Comparison of ENCODE assay signal across 14 mouse cellular contexts in genomic region chr9:47327575-47327974, GRCm38 (mm10).
DNase-seq lines count a peak whose midpoint lies in the region; ATAC-seq and TF ChIP-seq lines count a peak whose summit lies in the region.
"Had no signal": no experiment of that assay in that cellular context is flagged by ENCODE, and none has a peak within 500 bp of the region (broad histone marks: within the 10 kb centered on the region; RNA-seq: fewer than 3 reads in every experiment).

No protein-coding gene starts in this region.

- no peak overlapping the region for H3K4me3 ChIP-seq in hindbrain, embryonic 13.5 days
- no peak overlapping the region for H3K4me3 ChIP-seq in hindbrain, embryonic 11.5 days (ENCODE audit: low read depth, low read length)
- H3K4me3 ChIP-seq in neural tube, embryonic 12.5 days, result no peak overlapping the region
- H3K4me3 ChIP-seq in forebrain, embryonic 15.5 days, result no peak overlapping the region
- no peak overlapping the region for H3K4me3 ChIP-seq in myocyte
- H3K4me3 ChIP-seq: embryonic facial prominence, embryonic 15.5 days; stomach, embryonic 15.5 days had no signal

- ATAC-seq in hindbrain, embryonic 13.5 days (ENCODE audit: low FRiP score), result peak; percentile 83; the same call in 1 of the 2 replicates
- no peak for ATAC-seq in hindbrain, embryonic 11.5 days (ENCODE audit: low FRiP score)
- peak; percentile 70; the same call in 1 of the 2 replicates for ATAC-seq in neural tube, embryonic 12.5 days (ENCODE audit: low FRiP score, low read depth)
- peak; percentile 86 for ATAC-seq in forebrain, embryonic 15.5 days (replicated peaks)

- no peaks in the 10 kb centered on the region; the same call in 1 of the 2 replicates for H3K9me3 ChIP-seq in hindbrain, embryonic 13.5 days
- H3K9me3 ChIP-seq in hindbrain, embryonic 11.5 days (ENCODE audit: control insufficient read depth, low read length), result no peaks in the 10 kb centered on the region
- no peaks in the 10 kb centered on the region for H3K9me3 ChIP-seq in neural tube, embryonic 12.5 days
- no peaks in the 10 kb centered on the region for H3K9me3 ChIP-seq in forebrain, embryonic 15.5 days
- H3K9me3 ChIP-seq: embryonic facial prominence, embryonic 15.5 days; stomach, embryonic 15.5 days had no signal

- no peak for DNase-seq in hindbrain, embryonic 11.5 days (ENCODE audit: low spot score)
- DNase-seq in neural tube, embryonic 10.5 days (ENCODE audit: extremely low spot score, low spot score), result no peak
- no peak for DNase-seq in thymus, postnatal 25 days
- DNase-seq in heart, postnatal 25 days (ENCODE audit: low spot score), result no peak
- DNase-seq: adrenal gland, postnatal 36 days; cerebellum, adult 9-10 months; gastrocnemius, postnatal 14 days; kidney, adult 8-10 months had no signal

- no peaks in the 10 kb centered on the region for H3K79me2 ChIP-seq in myocyte (ENCODE audit: control insufficient read depth, insufficient read depth)

- intact Hi-C loops in heart, postnatal 25 days (cut with DNase I), result no loop called here

- H3K4me1 ChIP-seq in hindbrain, embryonic 13.5 days (replicated peaks), result no peaks in the 10 kb centered on the region
- no peaks in the 10 kb centered on the region for H3K4me1 ChIP-seq in hindbrain, embryonic 11.5 days (replicated peaks; ENCODE audit: control insufficient read depth, insufficient read depth, low read length)
- H3K4me1 ChIP-seq in neural tube, embryonic 12.5 days, result peaks cover 3% of the 10 kb centered on the region; the same call in 1 of the 2 replicates
- peaks cover 7% of the 10 kb centered on the region for H3K4me1 ChIP-seq in forebrain, embryonic 15.5 days
- H3K4me1 ChIP-seq: stomach, embryonic 15.5 days had no signal

- H3K36me3 ChIP-seq in hindbrain, embryonic 13.5 days, result no peaks in the 10 kb centered on the region
- no peaks in the 10 kb centered on the region for H3K36me3 ChIP-seq in hindbrain, embryonic 11.5 days (ENCODE audit: control insufficient read depth, insufficient read depth, low read length)
- no peaks in the 10 kb centered on the region for H3K36me3 ChIP-seq in neural tube, embryonic 12.5 days
- H3K36me3 ChIP-seq in forebrain, embryonic 15.5 days, result no peaks in the 10 kb centered on the region
- H3K36me3 ChIP-seq in myocyte (ENCODE audit: control insufficient read depth, insufficient read depth), result no peaks in the 10 kb centered on the region
- H3K36me3 ChIP-seq: embryonic facial prominence, embryonic 15.5 days; stomach, embryonic 15.5 days had no signal

- H3K27me3 ChIP-seq in hindbrain, embryonic 13.5 days, result peaks cover 4% of the 10 kb centered on the region; the same call in 1 of the 2 replicates
- H3K27me3 ChIP-seq in hindbrain, embryonic 11.5 days (ENCODE audit: control insufficient read depth, insufficient read depth, low read length), result no peaks in the 10 kb centered on the region
- H3K27me3 ChIP-seq in neural tube, embryonic 12.5 days (replicated peaks), result no peaks in the 10 kb centered on the region
- no peaks in the 10 kb centered on the region for H3K27me3 ChIP-seq in forebrain, embryonic 15.5 days
- H3K27me3 ChIP-seq in myocyte (ENCODE audit: control insufficient read depth, insufficient read depth, insufficient read length), result peaks cover 8% of the 10 kb centered on the region
- H3K27me3 ChIP-seq: embryonic facial prominence, embryonic 15.5 days; stomach, embryonic 15.5 days had no signal

- 93% methylated on average over 2 of the region's 2 CpGs for WGBS in hindbrain, embryonic 13.5 days
- 96% methylated on average over 2 of the region's 2 CpGs for WGBS in hindbrain, embryonic 11.5 days
- WGBS in neural tube, embryonic 12.5 days, result 99% methylated on average over 2 of the region's 2 CpGs
- 96% methylated on average over 2 of the region's 2 CpGs for WGBS in forebrain, embryonic 15.5 days

- H3ac ChIP-seq in myocyte (ENCODE audit: control insufficient read depth, insufficient read length), result no peak overlapping the region

- TF ChIP-seq POLR2A in myocyte (IDR thresholded peaks at IDR 0.05; ENCODE audit: insufficient read length, low read depth), result no peak

- H3K27ac ChIP-seq in hindbrain, embryonic 13.5 days, result no peak overlapping the region
- no peak overlapping the region for H3K27ac ChIP-seq in hindbrain, embryonic 11.5 days (ENCODE audit: low read depth, low read length)
- no peak overlapping the region for H3K27ac ChIP-seq in neural tube, embryonic 12.5 days
- H3K27ac ChIP-seq in forebrain, embryonic 15.5 days (replicated peaks), result no peak overlapping the region
- H3K27ac ChIP-seq: embryonic facial prominence, embryonic 15.5 days; stomach, embryonic 15.5 days had no signal

- no peak overlapping the region for H3K4me2 ChIP-seq in hindbrain, embryonic 13.5 days
- no peak overlapping the region for H3K4me2 ChIP-seq in hindbrain, embryonic 11.5 days (replicated peaks; ENCODE audit: low read depth, low read length)
- H3K4me2 ChIP-seq in neural tube, embryonic 12.5 days (replicated peaks), result no peak overlapping the region
- H3K4me2 ChIP-seq in forebrain, embryonic 15.5 days (replicated peaks), result no peak overlapping the region
- no peak overlapping the region for H3K4me2 ChIP-seq in myocyte (ENCODE audit: low read depth)
- H3K4me2 ChIP-seq: embryonic facial prominence, embryonic 15.5 days; stomach, embryonic 15.5 days had no signal

- H3K9ac ChIP-seq in hindbrain, embryonic 13.5 days, result no peak overlapping the region
- no peak overlapping the region for H3K9ac ChIP-seq in hindbrain, embryonic 11.5 days (ENCODE audit: low read depth, low read length)
- no peak overlapping the region for H3K9ac ChIP-seq in neural tube, embryonic 12.5 days
- H3K9ac ChIP-seq in forebrain, embryonic 15.5 days (replicated peaks), result no peak overlapping the region
- H3K9ac ChIP-seq: embryonic facial prominence, embryonic 15.5 days; stomach, embryonic 15.5 days had no signal

TF ChIP-seq in myocyte, 11 proteins besides CTCF, POLR2A, EP300 and RAD21:
- TF ChIP-seq USF1 (IDR thresholded peaks at IDR 0.05; ENCODE audit: low read depth) (peak; percentile 49), TCF12 (IDR thresholded peaks at IDR 0.05; ENCODE audit: insufficient read depth, poor library complexity, severe bottlenecking) (no peak)
